Mouse (Mus musculus): ENCODE data around the gene Gm572. TPM values are rescaled to one million over a fixed set of nuclear protein-coding genes. Genes with fewer than 3 reads are reported as not detected.

Gm572 gene
- polyA plus RNA-seq (2015; fragmentation: Nextera tagmentation; extraction: Ambion mirVana), result 0.09 TPM in 1 of 2 replicates, not detected in the other

GRCm38 (mm10) chr4:148643291-148644156, at the start of gene Gm572:
TSS of gene Gm572 (plus strand) at chr4:148643317.
- DNase-seq (ENCODE audit: low spot score), result peak; percentile 53

GRCm38 (mm10) chr4:148593996-148594395, 49.1 kb upstream of the Gm572 start:
- DNase-seq (ENCODE audit: low spot score), result no peak

GRCm38 (mm10) chr4:148595916-148596315, 47.2 kb upstream of the Gm572 start:
- no peak for DNase-seq (ENCODE audit: low spot score)

GRCm38 (mm10) chr4:148596731-148597130, 46.4 kb upstream of the Gm572 start:
- DNase-seq (ENCODE audit: low spot score), result no peak

GRCm38 (mm10) chr4:148598826-148599225, 44.3 kb upstream of the Gm572 start:
- DNase-seq (ENCODE audit: low spot score), result no peak

GRCm38 (mm10) chr4:148600316-148600715, 42.8 kb upstream of the Gm572 start:
- no peak for DNase-seq (ENCODE audit: low spot score)

- no peak for DNase-seq (ENCODE audit: low spot score)
Measured at GRCm38 (mm10) chr4:148601871-148602270, 41.2 kb upstream of the Gm572 start.

GRCm38 (mm10) chr4:148602357-148603120, 40.6 kb upstream of the Gm572 start, which contains the start of gene Masp2:
TSS of gene Masp2 (plus strand) at chr4:148602554.
- DNase-seq (ENCODE audit: low spot score), result no peak

GRCm38 (mm10) chr4:148603376-148604139, 39.6 kb upstream of the Gm572 start:
- no peak for DNase-seq (ENCODE audit: low spot score)

- DNase-seq (ENCODE audit: low spot score), result no peak
Measured at GRCm38 (mm10) chr4:148604141-148604540, 39.0 kb upstream of the Gm572 start.

GRCm38 (mm10) chr4:148604541-148605165, 38.5 kb upstream of the Gm572 start:
- peak; percentile 68 for DNase-seq (ENCODE audit: low spot score)

GRCm38 (mm10) chr4:148607758-148608157, 35.4 kb upstream of the Gm572 start:
- peak; percentile 73 for DNase-seq (ENCODE audit: low spot score)

- no peak for DNase-seq (ENCODE audit: low spot score)
Measured at GRCm38 (mm10) chr4:148609805-148610204, 33.3 kb upstream of the Gm572 start.

- DNase-seq (ENCODE audit: low spot score), result no peak
Measured at GRCm38 (mm10) chr4:148610631-148611364, 32.3 kb upstream of the Gm572 start.

- no peak for DNase-seq (ENCODE audit: low spot score)
Measured at GRCm38 (mm10) chr4:148612557-148612956, 30.6 kb upstream of the Gm572 start.

GRCm38 (mm10) chr4:148613738-148614137, 29.4 kb upstream of the Gm572 start:
- DNase-seq (ENCODE audit: low spot score), result no peak

GRCm38 (mm10) chr4:148619805-148620204, 23.3 kb upstream of the Gm572 start:
- DNase-seq (ENCODE audit: low spot score), result no peak

- DNase-seq (ENCODE audit: low spot score), result no peak
Measured at GRCm38 (mm10) chr4:148620718-148621117, 22.4 kb upstream of the Gm572 start.

GRCm38 (mm10) chr4:148622485-148622884, 20.6 kb upstream of the Gm572 start:
- no peak for DNase-seq (ENCODE audit: low spot score)

- DNase-seq (ENCODE audit: low spot score), result no peak
Measured at GRCm38 (mm10) chr4:148623609-148624008, 19.5 kb upstream of the Gm572 start.
